Mouse (Mus musculus) liver, embryonic 14.5 days (tissue): Measurements from ENCODE around the gene Vapa. TPM values are rescaled to one million over a fixed set of nuclear protein-coding genes. Genes with fewer than 3 reads are reported as not detected.
"Not testable (repeated sequence)": the region's sequence is repeated elsewhere in the genome, so short reads cannot be mapped to it uniquely, and the experiment has no call there.

Experiments used
- ATAC-seq: fragments of 200-750 bp; cut with Nextera tagmentation; 2 replicates; pipeline ENCODE4 v1.8.0; 2017; ENCODE audit warnings: moderate number of reproducible peaks, mild to moderate bottlenecking, moderate library complexity; ENCODE audit not compliant: insufficient read depth
- DNase-seq, 3 experiments: peaks; one replicate each; pipeline ENCODE4 v3.0.0-alpha.2; 2012 to 2013; ENCODE audit warnings: low read depth in 3 of 3, low spot score in 3 of 3
- H3K27ac ChIP-seq: fragments of 300-500 bp; sonication (generic); 2 replicates; pipeline ENCODE4 v1.5.1; 2014; ENCODE audit warnings: moderate library complexity, mild to moderate bottlenecking, control low read depth, inconsistent platforms
- H3K27me3 ChIP-seq: fragments of 300-500 bp; sonication (generic); 2 replicates; pipeline ENCODE4 v1.6.1; 2014; ENCODE audit warnings: mild to moderate bottlenecking, low read length, moderate library complexity; ENCODE audit not compliant: control insufficient read depth, insufficient read depth
- H3K36me3 ChIP-seq: fragments of 300-500 bp; sonication (generic); replicated peaks from 2 replicates; pipeline ENCODE4 v1.6.1; 2014; ENCODE audit warnings: low read depth; ENCODE audit not compliant: control insufficient read depth, insufficient read depth
- H3K4me1 ChIP-seq, 2 experiments: fragments of 200-500 bp in 1 of 2; fragments of 300-500 bp in 1 of 2; sonication (generic) in 1 of 2; replicated peaks; 2 replicates each; pipeline ENCODE4 v1.6.1; 2012 to 2014; ENCODE audit warnings: antibody characterized with exemption in 1 of 2, inconsistent platforms in 1 of 2, low read length in 1 of 2; ENCODE audit not compliant: control insufficient read depth in 2 of 2, insufficient read depth in 2 of 2
- H3K4me2 ChIP-seq: fragments of 300-500 bp; sonication (generic); 2 replicates; pipeline ENCODE4 v1.6.1; 2014; ENCODE audit warnings: low read depth, mild to moderate bottlenecking, control low read depth, moderate library complexity
- H3K4me3 ChIP-seq, 2 experiments: fragments of 200-500 bp in 1 of 2; fragments of 300-500 bp in 1 of 2; sonication (generic) in 1 of 2; 2 replicates each; pipeline ENCODE4 v1.5.1; 2012 to 2014; ENCODE audit warnings: low read depth in 2 of 2, low read length in 2 of 2, mild to moderate bottlenecking in 2 of 2, control low read depth in 1 of 2, inconsistent platforms in 1 of 2, moderate library complexity in 1 of 2; ENCODE audit not compliant: insufficient read depth in 1 of 2
- H3K9ac ChIP-seq: fragments of 300-500 bp; sonication (generic); replicated peaks from 2 replicates; pipeline ENCODE4 v1.6.1; 2014; ENCODE audit warnings: mild to moderate bottlenecking, control low read depth, moderate library complexity
- H3K9me3 ChIP-seq: fragments of 300-500 bp; sonication (generic); 2 replicates; pipeline ENCODE4 v1.6.1; 2016; ENCODE audit warnings: low read length, mixed read lengths; ENCODE audit not compliant: control insufficient read depth
- CTCF ChIP-seq: IDR thresholded peaks from 2 replicates; pipeline ENCODE4 v1.5.1; 2016; ENCODE audit warnings: antibody characterized with exemption, low read depth, control low read depth
- EP300 ChIP-seq: IDR thresholded peaks from 2 replicates; pipeline ENCODE4 v1.6.1; 2016; ENCODE audit warnings: antibody characterized with exemption, low read depth
- WGBS: fragments of 180-500 bp; shearing (Covaris S2); extraction: QIAGEN DNeasy Blood & Tissue Kit; methylation state at CpG from one replicate; pipeline ENCODE4 v1.1.7; 2014; ENCODE audit not compliant: insufficient replicate concordance; 5-methylcytosine and 5-hydroxymethylcytosine counted together
- polyA plus RNA-seq, 2 experiments: library from polyadenylated mRNA; depleted of rRNA in 1 of 2; stranded (reverse) in 1 of 2; unstranded in 1 of 2; fragments of >200 nt; fragmentation: Nextera tagmentation in 1 of 2; extraction: Ambion mirVana in 1 of 2; gene quantifications; 2 replicates each; pipeline versions ENCODE4 v1.2.1 to v1.2.3; 2012 to 2014

Gene Vapa
- polyA plus RNA-seq, 2 experiments = 17.1 to 62.9 TPM

DNA sequence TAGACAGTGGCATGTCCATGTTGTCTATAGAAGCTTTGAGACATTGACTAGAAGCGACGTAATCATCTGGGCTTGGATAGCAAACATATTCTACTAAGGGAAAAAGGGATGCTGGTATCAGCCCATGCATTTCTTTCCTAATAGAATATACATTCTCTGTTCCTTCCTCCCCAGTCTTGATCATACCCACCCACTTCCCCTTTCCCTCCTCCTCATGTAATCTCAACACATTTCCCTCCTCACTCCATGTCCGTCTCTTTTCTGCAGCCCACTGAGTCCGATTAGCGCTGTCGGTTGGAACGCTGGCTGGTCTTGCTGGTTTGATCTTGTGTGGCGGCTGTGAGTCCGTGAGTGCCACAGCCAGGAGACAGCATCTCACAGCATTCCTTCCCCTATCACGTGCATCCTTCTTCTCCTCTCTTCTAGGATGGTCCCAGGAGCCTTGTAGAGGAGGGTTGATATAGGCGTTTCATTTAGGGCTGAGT lies 28.4 kb upstream of the Vapa start, which contains the start of gene Txndc2:
Gene Txndc2, minus strand, starts transcription at position 435 of the 485 bp plus-strand sequence.
- DNase-seq = no peak

DNA sequence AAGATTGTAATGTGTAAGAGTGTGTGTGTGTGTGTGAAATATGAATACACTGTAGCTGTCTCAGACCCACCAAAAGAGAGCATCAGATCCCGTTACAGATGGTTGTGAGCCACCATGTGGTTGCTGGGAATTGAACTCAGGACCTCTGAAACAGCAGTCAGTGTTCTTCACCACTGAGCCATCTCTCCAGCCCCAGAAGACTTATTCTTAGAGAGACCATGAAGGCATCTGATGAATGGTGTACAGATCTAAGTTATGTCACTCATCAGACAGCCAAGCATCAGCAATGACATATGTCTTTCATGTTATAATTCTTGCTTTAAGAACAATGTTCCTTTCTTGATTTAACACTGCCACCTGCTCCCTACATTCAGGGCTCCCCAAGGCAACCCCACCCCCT lies 25.8 kb upstream of the Vapa start:
- no peaks in the 10 kb centered on the region for H3K27me3 ChIP-seq
- DNase-seq (no peak), ATAC-seq (no peak)
- H3K4me1 ChIP-seq = peaks cover 0 to 3% of the 10 kb centered on the region in 2 experiments; a peak in 1 of 4 replicates
- no peaks in the 10 kb centered on the region for H3K36me3 ChIP-seq
- TF ChIP-seq CTCF = no peak
- TF ChIP-seq EP300 = no peak
- no peaks in the 10 kb centered on the region for H3K9me3 ChIP-seq
- no peak overlapping the region for H3K27ac ChIP-seq
- no peak overlapping the region for H3K4me3 ChIP-seq
- H3K4me2 ChIP-seq = no peak overlapping the region
- H3K9ac ChIP-seq = no peak overlapping the region
- WGBS = 61% methylated on average over 1 of the region's 1 CpGs

More for the DNA sequence above, 28.4 kb upstream of the Vapa start, which contains the start of gene Txndc2:
- Histone ChIP-seq H3K27ac (no peak within 1 kb of the TSS), H3K36me3 (no peaks in the 10 kb centered on the region), H3K4me3 (no peak within 1 kb of the TSS), H3K27me3 (no peaks in the 10 kb centered on the region), H3K4me2 (no peak within 1 kb of the TSS), H3K9me3 (no peaks in the 10 kb centered on the region), H3K9ac (no peak within 1 kb of the TSS), H3K4me1 (no peaks in the 10 kb centered on the region)
- WGBS = 70% methylated on average over 11 of the region's 11 CpGs
- no peak for ATAC-seq
- no peak for TF ChIP-seq CTCF
- no peak for TF ChIP-seq EP300

GRCm38 (mm10) chr17:65635715-65636360 lies 22.5 kb upstream of the Vapa start:
- H3K27me3 ChIP-seq = no peaks in the 10 kb centered on the region
- no peaks in the 10 kb centered on the region for H3K36me3 ChIP-seq
- no peak overlapping the region for H3K27ac ChIP-seq
- H3K9ac ChIP-seq = no peak overlapping the region
- H3K9me3 ChIP-seq = no peaks in the 10 kb centered on the region
- no peak overlapping the region for H3K4me2 ChIP-seq
- DNase-seq (peak in 1 of 3 experiments; percentile 24), ATAC-seq (no peak)
- no peak for TF ChIP-seq CTCF
- peaks cover 0 to 3% of the 10 kb centered on the region in 2 experiments; a peak in 1 of 4 replicates for H3K4me1 ChIP-seq
- H3K4me3 ChIP-seq = no peak overlapping the region
- WGBS = 22% methylated on average over 14 of the region's 14 CpGs

- ATAC-seq = no peak
- Histone ChIP-seq H3K36me3 (no peaks in the 10 kb centered on the region), H3K27ac (no peak overlapping the region), H3K4me1 (no peaks in the 10 kb centered on the region), H3K4me3 (no peak overlapping the region), H3K27me3 (no peaks in the 10 kb centered on the region), H3K4me2 (no peak overlapping the region), H3K9ac (no peak overlapping the region), H3K9me3 (no peaks in the 10 kb centered on the region)
- DNase-seq = no peak
- TF ChIP-seq EP300 = no peak
- TF ChIP-seq CTCF = no peak
- 60% methylated on average over 6 of the region's 6 CpGs for WGBS
These were observed 16.6 kb upstream of the Vapa start for GRCm38 (mm10) chr17:65629943-65630342.

GRCm38 (mm10) chr17:65628823-65629532 lies 15.6 kb upstream of the Vapa start:
- not testable (repeated sequence) for H3K36me3 ChIP-seq, H3K4me1 ChIP-seq, DNase-seq, H3K9ac ChIP-seq, H3K4me2 ChIP-seq, H3K4me3 ChIP-seq, H3K27me3 ChIP-seq, H3K27ac ChIP-seq, H3K9me3 ChIP-seq, ATAC-seq
- WGBS = 57% methylated on average over 13 of the region's 13 CpGs
